Mouse (Mus musculus) hindbrain, postnatal 0 days (tissue): ENCODE results near the gene Gpr50. TPM values are rescaled to one million over a fixed set of nuclear protein-coding genes. Genes with fewer than 3 reads are reported as not detected.

Experiments
- ATAC-seq: fragments of 200-750 bp; cut with Nextera tagmentation; 2 replicates; pipeline ENCODE4 v1.8.0; 2017; ENCODE audit warnings: mild to moderate bottlenecking, moderate TSS enrichment, moderate library complexity
- DNase-seq: peaks from one replicate; pipeline ENCODE4 v3.0.0-alpha.2; 2015; ENCODE audit warnings: low spot score
- H3K27ac ChIP-seq: fragments of 300-500 bp; sonication (generic); 2 replicates; pipeline ENCODE4 v1.5.1; 2014; ENCODE audit warnings: mild to moderate bottlenecking
- H3K27me3 ChIP-seq: fragments of 300-500 bp; sonication (generic); 2 replicates; pipeline ENCODE4 v1.6.1; 2014; ENCODE audit warnings: low read length, mixed read lengths; ENCODE audit not compliant: insufficient read depth
- H3K36me3 ChIP-seq: fragments of 300-500 bp; sonication (generic); 2 replicates; pipeline ENCODE4 v1.6.1; 2014; ENCODE audit warnings: low read length, mixed read lengths; ENCODE audit not compliant: insufficient read depth
- H3K4me1 ChIP-seq: fragments of 300-500 bp; sonication (generic); 2 replicates; pipeline ENCODE4 v1.6.1; 2014; ENCODE audit warnings: antibody characterized with exemption, low read length, mixed read lengths; ENCODE audit not compliant: insufficient read depth
- H3K4me2 ChIP-seq: fragments of 300-500 bp; sonication (generic); 2 replicates; pipeline ENCODE4 v1.6.1; 2014; ENCODE audit warnings: low read depth, mild to moderate bottlenecking, low read length, moderate library complexity, mixed read lengths
- H3K4me3 ChIP-seq: fragments of 300-500 bp; sonication (generic); 2 replicates; pipeline ENCODE4 v1.5.1; 2014; ENCODE audit warnings: low read length
- H3K9ac ChIP-seq: fragments of 300-500 bp; sonication (generic); replicated peaks from 2 replicates; pipeline ENCODE4 v1.6.1; 2014; ENCODE audit warnings: mild to moderate bottlenecking, low read length, moderate library complexity, mixed read lengths
- H3K9me3 ChIP-seq: fragments of 300-500 bp; sonication (generic); 2 replicates; pipeline ENCODE4 v1.6.1; 2016; ENCODE audit warnings: low read length, mixed read lengths
- CTCF ChIP-seq: IDR thresholded peaks from 2 replicates; pipeline ENCODE4 v1.5.1; 2016; ENCODE audit warnings: antibody characterized with exemption, control low read depth, low read depth
- WGBS: fragments of 180-500 bp; shearing (Covaris S2); extraction: QIAGEN DNeasy Blood & Tissue Kit; methylation state at CpG from one replicate; pipeline ENCODE4 v1.1.7; 2014; 5-methylcytosine and 5-hydroxymethylcytosine counted together
- polyA plus RNA-seq: library from polyadenylated mRNA; unstranded; fragments of >200 nt; fragmentation: Nextera tagmentation; extraction: Ambion mirVana; gene quantifications from 2 replicates; pipeline ENCODE4 v1.2.1, GENCODE M21; 2015
- total RNA-seq: library from RNA; depleted of rRNA; stranded (reverse); fragments of >200 nt; gene quantifications from 2 replicates; pipeline ENCODE4 v1.2.3, GENCODE M21; 2014; rRNA removed

Gpr50 gene
- total and polyA plus RNA-seq, 2 experiments from 2014 or later, result 2.0 to 9.4 TPM

- no peak overlapping the region for H3K4me2 ChIP-seq
- TF ChIP-seq CTCF, result no peak
- 24% methylated on average over 6 of the region's 6 CpGs for WGBS
- no peaks in the 10 kb centered on the region for H3K36me3 ChIP-seq
- no peak overlapping the region for H3K9ac ChIP-seq
- H3K4me3 ChIP-seq, result no peak overlapping the region
- no peak overlapping the region for H3K27ac ChIP-seq
- DNase-seq (peak; percentile 1), ATAC-seq (no peak)
- H3K27me3 ChIP-seq, result no peaks in the 10 kb centered on the region
- H3K4me1 ChIP-seq, result no peaks in the 10 kb centered on the region
- H3K9me3 ChIP-seq, result no peaks in the 10 kb centered on the region
Measured at GRCm38 (mm10) chrX:71700817-71701469, 37.5 kb downstream of the Gpr50 start.

Other genes with a start within 250 kb of the Gpr50 start
- gene Cd99l2, start 170.8 kb upstream of the Gpr50 start, total RNA-seq, result 80.1 and 81.3 TPM in 2 replicates
- gene Cd99l2, start 170.8 kb upstream of the Gpr50 start, polyA plus RNA-seq, result 63.6 and 70.0 TPM in 2 replicates
- gene Hmgb3, start 107.7 kb upstream of the Gpr50 start, total RNA-seq, result 63.6 and 83.4 TPM in 2 replicates
- 411 and 423 TPM in 2 replicates for gene Hmgb3, start 107.7 kb upstream of the Gpr50 start, polyA plus RNA-seq
- gene Vma21, start 152.3 kb downstream of the Gpr50 start, total RNA-seq, result 15.0 and 26.1 TPM in 2 replicates
- 71.1 and 73.2 TPM in 2 replicates for gene Vma21, start 152.3 kb downstream of the Gpr50 start, polyA plus RNA-seq